Mouse (Mus musculus) spleen, postnatal 4 days (tissue): ENCODE data around the gene Ndufc2.
"Not testable (repeated sequence)": the region's sequence is repeated elsewhere in the genome, so short reads cannot be mapped to it uniquely, and the experiment has no call there.

Experiments
- DNase-seq, 2 experiments: peaks; one replicate each; pipeline ENCODE4 v3.0.0; 2022; ENCODE audit warnings: low spot score in 2 of 2

Ndufc2 gene

GRCm38 (mm10) chr7:97424621-97425245, 24.9 kb downstream of the Ndufc2 start:
- peak; percentile 86 to 98 for DNase-seq

- no peak for DNase-seq
These were observed 26.8 kb downstream of the Ndufc2 start for GRCm38 (mm10) chr7:97426566-97426965.

GRCm38 (mm10) chr7:97427296-97427695, 27.5 kb downstream of the Ndufc2 start:
- no peak for DNase-seq

GRCm38 (mm10) chr7:97427778-97428420, 28.1 kb downstream of the Ndufc2 start:
- no peak for DNase-seq

- DNase-seq, result peak in 1 of 2 experiments; percentile 33
These were observed 29.9 kb downstream of the Ndufc2 start for GRCm38 (mm10) chr7:97429705-97430104.

GRCm38 (mm10) chr7:97433517-97433916, 33.7 kb downstream of the Ndufc2 start:
- not testable (repeated sequence) for DNase-seq

GRCm38 (mm10) chr7:97434517-97434916, 34.7 kb downstream of the Ndufc2 start:
- no peak for DNase-seq

GRCm38 (mm10) chr7:97438986-97439385, 39.2 kb downstream of the Ndufc2 start:
- DNase-seq, result no peak

- no peak for DNase-seq
These were observed 46.5 kb downstream of the Ndufc2 start for GRCm38 (mm10) chr7:97446171-97446925.

- no peak for DNase-seq
These were observed 47.3 kb downstream of the Ndufc2 start for GRCm38 (mm10) chr7:97447050-97447531.

GRCm38 (mm10) chr7:97451023-97451422, 51.2 kb downstream of the Ndufc2 start, which contains the start of gene Kctd14:
Kctd14 (plus strand) TSS chr7:97451323.
- DNase-seq, result not testable (repeated sequence)

- no peak for DNase-seq
These were observed 52.4 kb downstream of the Ndufc2 start for GRCm38 (mm10) chr7:97452196-97452595.

- peak; percentile 76 to 84 for DNase-seq
These were observed 53.5 kb downstream of the Ndufc2 start for GRCm38 (mm10) chr7:97453141-97453921.

GRCm38 (mm10) chr7:97454795-97455194, 55.0 kb downstream of the Ndufc2 start:
- DNase-seq, result no peak

- no peak for DNase-seq
These were observed 55.8 kb downstream of the Ndufc2 start for GRCm38 (mm10) chr7:97455577-97455976.
